Mouse (Mus musculus) spleen, adult 2 months (tissue): ENCODE data around the gene Phlpp1. TPM values are rescaled to one million over a fixed set of nuclear protein-coding genes. Genes with fewer than 3 reads are reported as not detected.

Experiments
- DNase-seq, 2 experiments: peaks; one replicate each; pipeline versions ENCODE4 v3.0.0 to v3.0.0-alpha.2; 2012 to 2021; ENCODE audit warnings: low spot score in 2 of 2, low read depth in 1 of 2
- H3K27ac ChIP-seq: fragments of 200-500 bp; 2 replicates; pipeline ENCODE4 v1.5.1; 2012; ENCODE audit warnings: low read length, inconsistent platforms; ENCODE audit not compliant: insufficient read depth
- H3K27me3 ChIP-seq: fragments of 200-500 bp; 2 replicates; pipeline ENCODE4 v1.6.1; 2012; ENCODE audit warnings: mild to moderate bottlenecking, moderate library complexity, low read length, inconsistent platforms; ENCODE audit not compliant: control insufficient read depth, insufficient read depth
- H3K36me3 ChIP-seq: fragments of 200-500 bp; 2 replicates; pipeline ENCODE4 v1.6.1; 2012; ENCODE audit warnings: mild to moderate bottlenecking, low read length, inconsistent platforms; ENCODE audit not compliant: control insufficient read depth, insufficient read depth
- H3K4me1 ChIP-seq: fragments of 200-500 bp; 2 replicates; pipeline ENCODE4 v1.6.1; 2011; ENCODE audit warnings: inconsistent platforms; ENCODE audit not compliant: control insufficient read depth, insufficient read depth, insufficient read length
- H3K4me3 ChIP-seq: fragments of 200-500 bp; 2 replicates; pipeline ENCODE4 v1.5.1; 2011; ENCODE audit warnings: mild to moderate bottlenecking, inconsistent platforms; ENCODE audit not compliant: insufficient read depth, insufficient read length; ENCODE audit errors: extremely low read depth
- CTCF ChIP-seq: fragments of 200-500 bp; IDR thresholded peaks from 2 replicates; pipeline ENCODE4 v1.5.1; 2011; ENCODE audit warnings: mild to moderate bottlenecking, inconsistent platforms; ENCODE audit not compliant: insufficient read depth, insufficient read length, insufficient replicate concordance; ENCODE audit errors: extremely low read depth
- POLR2A ChIP-seq: fragments of 200-500 bp; IDR thresholded peaks from 2 replicates; pipeline ENCODE4 v1.6.1; 2011; ENCODE audit warnings: low read depth, low read length, inconsistent platforms
- WGBS: fragments of 180-500 bp; shearing (Covaris S2); methylation state at CpG from one replicate; pipeline ENCODE4 v1.1.7; 2018; 5-methylcytosine and 5-hydroxymethylcytosine counted together
- polyA plus RNA-seq: library from polyadenylated mRNA; depleted of rRNA; stranded (reverse); fragments of >200 nt; gene quantifications from 2 replicates; pipeline ENCODE4 v1.2.3, GENCODE M21; 2012

The Phlpp1 gene
- polyA plus RNA-seq, 1 experiment: 6.0 TPM

DNA sequence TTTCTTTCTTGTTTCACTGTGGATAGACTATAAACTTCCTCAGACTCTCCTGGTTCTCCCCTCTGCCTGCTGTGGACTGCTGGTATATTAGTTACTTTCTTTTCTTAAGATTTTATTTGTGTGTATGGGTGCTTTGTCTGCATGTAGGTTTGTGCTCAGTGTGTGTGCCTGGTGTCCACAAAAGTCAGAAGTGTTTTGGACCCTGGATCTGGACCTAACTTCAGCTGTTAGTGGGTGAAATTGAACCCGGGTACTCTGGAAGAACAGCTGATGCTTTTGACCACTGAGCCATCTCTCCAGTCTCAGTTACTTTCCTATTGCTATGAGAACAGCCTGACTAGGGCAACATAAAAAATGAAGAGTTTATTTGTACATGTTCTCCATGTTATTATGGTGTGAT is 29.5 kb downstream of the Phlpp1 start:
- no peaks in the 10 kb centered on the region for H3K36me3 ChIP-seq
- no peak for DNase-seq
- no peaks in the 10 kb centered on the region for H3K27me3 ChIP-seq
- H3K27ac ChIP-seq: no peak overlapping the region
- no peaks in the 10 kb centered on the region; the same call in 1 of the 2 replicates for H3K4me1 ChIP-seq
- 94% methylated on average over 1 of the region's 1 CpGs for WGBS
- no peak overlapping the region for H3K4me3 ChIP-seq
- TF ChIP-seq CTCF: no peak

DNA sequence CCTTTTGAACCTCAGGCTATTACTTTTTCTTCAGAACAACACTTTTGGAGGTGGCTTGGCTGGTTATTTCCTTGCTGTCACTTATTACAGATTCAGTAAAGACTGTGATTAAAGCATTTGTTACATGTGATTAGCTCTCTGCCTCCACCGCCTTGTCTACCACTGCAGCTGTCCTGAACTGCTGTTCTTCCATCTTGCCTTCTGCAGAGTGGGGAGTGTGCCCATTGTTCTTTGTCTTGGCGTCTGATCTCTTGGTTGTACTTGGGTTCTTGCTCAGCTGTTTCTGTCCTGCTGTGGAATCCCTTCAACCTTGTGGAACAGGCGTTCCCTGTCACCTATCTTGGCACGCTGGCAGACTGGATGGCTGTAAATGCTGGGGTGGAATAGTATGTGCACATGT is 30.4 kb downstream of the Phlpp1 start:
- no peaks in the 10 kb centered on the region; the same call in 1 of the 2 replicates for H3K4me1 ChIP-seq
- WGBS: 92% methylated on average over 4 of the region's 4 CpGs

DNA sequence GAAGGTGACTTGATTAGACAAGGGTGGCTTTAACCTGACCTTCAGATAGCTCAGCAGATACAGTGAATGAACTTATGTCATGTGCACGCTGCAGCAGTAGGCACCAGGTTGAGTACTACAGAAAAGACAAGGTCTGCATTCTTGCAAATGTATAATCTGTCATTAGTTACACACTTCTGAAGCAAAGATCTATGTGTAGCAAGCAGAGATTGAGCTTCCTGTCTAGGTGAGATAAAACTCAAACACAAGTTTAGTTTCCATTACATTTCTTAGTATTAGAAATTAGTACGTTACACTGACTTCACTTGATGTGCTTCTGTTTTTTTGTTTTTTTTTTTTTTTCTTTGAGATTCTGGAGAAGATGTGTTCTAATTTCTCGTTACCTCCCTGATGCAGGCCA is 32.4 kb downstream of the Phlpp1 start:
- Histone ChIP-seq H3K27me3 (no peaks in the 10 kb centered on the region), H3K4me1 (no peaks in the 10 kb centered on the region; the same call in 1 of the 2 replicates), H3K27ac (no peak overlapping the region), H3K36me3 (no peaks in the 10 kb centered on the region), H3K4me3 (no peak overlapping the region)
- no peak for DNase-seq
- WGBS: 80% methylated on average over 3 of the region's 3 CpGs
- TF ChIP-seq POLR2A (no peak), CTCF (no peak)

More for the DNA sequence above, 30.4 kb downstream of the Phlpp1 start:
- Histone ChIP-seq H3K27ac (no peak overlapping the region), H3K4me3 (no peak overlapping the region), H3K27me3 (no peaks in the 10 kb centered on the region), H3K36me3 (no peaks in the 10 kb centered on the region)
- DNase-seq: no peak
- TF ChIP-seq CTCF (no peak), POLR2A (no peak)

DNA sequence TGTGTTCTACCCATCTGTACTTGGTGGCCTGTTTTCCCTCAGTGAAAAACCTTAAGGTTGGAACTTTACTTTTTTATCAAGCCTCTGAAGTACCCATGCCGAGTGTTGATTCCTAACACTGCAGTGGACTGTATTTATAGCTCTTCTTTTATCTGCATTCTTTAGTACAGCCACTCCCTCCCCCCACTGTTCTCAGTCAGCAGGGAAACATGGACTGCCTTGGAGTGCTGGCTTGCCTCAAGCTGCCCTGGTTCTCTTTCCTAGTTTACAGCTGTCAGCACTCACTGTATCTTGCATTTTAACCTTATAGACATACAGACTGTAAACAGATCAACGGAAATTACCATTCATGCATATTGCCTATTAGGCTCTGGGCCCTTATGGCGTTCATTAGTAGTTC is 32.8 kb downstream of the Phlpp1 start:
- H3K36me3 ChIP-seq: no peaks in the 10 kb centered on the region
- H3K27me3 ChIP-seq: no peaks in the 10 kb centered on the region
- H3K4me3 ChIP-seq: no peak overlapping the region
- no peak overlapping the region for H3K27ac ChIP-seq
- TF ChIP-seq POLR2A (no peak), CTCF (no peak)
- DNase-seq: no peak
- no peaks in the 10 kb centered on the region; the same call in 1 of the 2 replicates for H3K4me1 ChIP-seq
- 90% methylated on average over 3 of the region's 3 CpGs for WGBS

DNA sequence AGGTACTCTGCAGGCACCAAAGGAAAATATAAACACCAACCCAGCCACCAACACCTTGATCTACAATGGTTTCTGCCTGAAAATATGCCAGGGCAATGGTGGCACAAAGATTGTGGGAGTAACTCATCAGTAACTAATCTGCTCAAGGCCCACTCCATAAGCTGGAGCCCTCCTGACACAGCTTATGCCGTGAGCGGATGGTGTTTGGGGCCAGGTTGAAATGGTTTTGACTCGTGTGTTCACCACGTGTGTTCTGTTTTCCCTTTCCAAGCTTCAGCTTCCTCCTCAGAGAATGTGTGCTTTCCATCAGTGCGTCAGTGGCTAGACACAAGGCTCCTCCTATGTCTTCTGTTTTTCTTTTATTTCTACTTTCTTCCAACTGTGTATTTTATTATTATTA is 37.0 kb downstream of the Phlpp1 start:
- Histone ChIP-seq H3K4me1 (no peaks in the 10 kb centered on the region), H3K4me3 (no peak overlapping the region), H3K27ac (no peak overlapping the region), H3K27me3 (no peaks in the 10 kb centered on the region), H3K36me3 (no peaks in the 10 kb centered on the region)
- TF ChIP-seq POLR2A (no peak), CTCF (no peak)
- DNase-seq: no peak
- 83% methylated on average over 5 of the region's 5 CpGs for WGBS

DNA sequence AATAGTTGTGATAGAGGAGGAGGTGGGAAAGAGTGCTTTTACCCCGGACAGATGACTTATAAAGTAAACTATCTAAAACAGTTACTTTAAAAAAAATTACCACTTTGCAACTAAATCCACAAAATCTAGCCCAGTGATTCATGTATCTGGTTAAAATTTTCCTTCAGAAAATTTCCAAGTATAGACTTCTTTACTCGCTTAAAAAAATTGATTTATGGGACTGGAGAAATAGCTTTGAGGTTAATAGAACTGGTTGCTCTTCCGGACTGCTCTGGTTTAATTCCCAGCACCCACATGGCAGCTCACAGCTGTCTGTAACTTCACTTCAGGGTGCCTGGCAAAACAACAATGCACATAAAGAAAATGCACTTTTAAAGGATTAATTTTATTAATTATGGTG is 38.9 kb downstream of the Phlpp1 start:
- DNase-seq: no peak
- 88% methylated on average over 3 of the region's 3 CpGs for WGBS
- H3K27me3 ChIP-seq: no peaks in the 10 kb centered on the region
- TF ChIP-seq POLR2A (no peak), CTCF (no peak)
- H3K4me3 ChIP-seq: no peak overlapping the region
- H3K36me3 ChIP-seq: no peaks in the 10 kb centered on the region
- H3K27ac ChIP-seq: no peak overlapping the region
- H3K4me1 ChIP-seq: no peaks in the 10 kb centered on the region

DNA sequence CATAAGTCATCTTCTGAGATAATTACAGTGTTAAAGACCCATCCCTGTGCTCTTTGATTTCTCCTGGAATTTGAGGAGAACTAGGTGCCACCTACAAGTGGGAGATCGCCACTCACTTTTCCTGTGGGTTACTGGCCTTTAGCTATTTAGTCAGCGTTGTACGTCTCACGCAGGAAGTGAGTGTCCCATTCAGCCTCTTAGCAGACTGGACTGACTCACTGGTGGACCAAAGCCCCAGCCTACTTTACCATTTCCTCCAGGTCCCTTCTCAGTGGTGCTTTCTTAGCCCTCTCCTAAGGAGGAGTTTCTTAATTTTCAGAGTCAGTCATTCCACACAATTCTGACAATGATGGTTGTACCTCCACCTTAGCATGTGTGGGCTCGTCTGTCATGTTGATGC is 39.6 kb downstream of the Phlpp1 start:
- H3K27ac ChIP-seq: no peak overlapping the region
- no peak for DNase-seq
- no peaks in the 10 kb centered on the region for H3K36me3 ChIP-seq
- no peaks in the 10 kb centered on the region for H3K4me1 ChIP-seq
- H3K27me3 ChIP-seq: no peaks in the 10 kb centered on the region
- H3K4me3 ChIP-seq: no peak overlapping the region
- TF ChIP-seq POLR2A (no peak), CTCF (no peak)
- 87% methylated on average over 5 of the region's 5 CpGs for WGBS
